In the genomic region with DNA sequence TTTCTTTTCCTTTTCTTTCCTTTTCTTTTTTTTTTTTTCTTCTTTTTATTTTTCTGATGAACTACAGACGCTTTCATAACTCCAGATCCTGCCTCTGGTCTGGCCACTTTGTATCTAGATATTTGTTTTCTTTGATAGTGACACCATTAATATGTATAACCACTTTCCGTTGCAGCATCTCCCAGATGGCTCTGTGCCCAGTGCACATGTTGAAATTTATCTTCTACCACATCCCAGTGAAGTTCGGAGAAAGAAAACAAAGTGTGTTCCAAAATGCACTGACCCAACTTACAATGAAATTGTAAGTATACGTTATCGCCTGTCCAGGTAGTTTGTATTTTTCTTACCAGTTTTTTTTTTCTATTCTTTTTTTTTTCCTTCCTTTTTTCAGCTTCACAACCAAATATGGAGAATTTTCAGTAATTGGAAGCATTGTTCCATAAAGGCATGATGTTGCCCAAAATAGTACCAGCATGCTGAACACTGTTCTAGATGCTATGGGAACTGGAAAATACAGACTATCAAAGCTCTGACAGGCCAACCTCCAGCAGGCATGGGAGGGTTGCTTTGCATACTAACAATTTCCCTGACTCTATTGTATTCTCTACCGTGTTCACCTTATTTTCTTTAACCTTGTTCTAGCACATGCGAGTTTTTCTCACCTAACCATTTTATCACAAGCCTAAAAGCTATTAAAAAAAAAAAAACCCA, we compare ENCODE assay signal across 21 mouse cellular contexts.
DNase-seq lines count a peak whose midpoint lies in the region; ATAC-seq and TF ChIP-seq lines count a peak whose summit lies in the region.
"Had no signal": no experiment of that assay in that cellular context is flagged by ENCODE, and none has a peak within 500 bp of the region (broad histone marks: within the 10 kb centered on the region; RNA-seq: fewer than 3 reads in every experiment).

No protein-coding gene starts in this region.

- H3K9me3 ChIP-seq in forebrain, postnatal 0 days (ENCODE audit: low read length) = no peaks in the 10 kb centered on the region
- H3K9me3 ChIP-seq in forebrain, embryonic 12.5 days = no peaks in the 10 kb centered on the region
- H3K9me3 ChIP-seq in heart, embryonic 12.5 days (replicated peaks) = no peaks in the 10 kb centered on the region
- H3K9me3 ChIP-seq: embryonic facial prominence, embryonic 15.5 days; forebrain, embryonic 10.5 days; hindbrain, embryonic 12.5 days; intestine, embryonic 15.5 days; limb, embryonic 12.5 days had no signal

- TF ChIP-seq POLR2A in lung, adult 2 months (IDR thresholded peaks at IDR 0.05; ENCODE audit: borderline replicate concordance, extremely low read depth, low read depth, low read length) = no peak

- no peak overlapping the region for H3K9ac ChIP-seq in forebrain, postnatal 0 days
- no peak overlapping the region for H3K9ac ChIP-seq in forebrain, embryonic 12.5 days
- H3K9ac ChIP-seq in heart, embryonic 12.5 days = no peak overlapping the region
- H3K9ac ChIP-seq: embryonic facial prominence, embryonic 15.5 days; hindbrain, embryonic 12.5 days; intestine, embryonic 15.5 days; limb, embryonic 12.5 days had no signal

- peak; percentile 80 for ATAC-seq in forebrain, postnatal 0 days
- ATAC-seq in forebrain, embryonic 12.5 days (ENCODE audit: low FRiP score) = no peak
- ATAC-seq in heart, embryonic 12.5 days (ENCODE audit: insufficient number of reproducible peaks, low FRiP score) = no peak
- ATAC-seq: activated CD4-positive, CD25-positive, alpha-beta regulatory T cell, adult 4 months; intestine, embryonic 15.5 days; midbrain, embryonic 16.5 days; Patski had no signal

- H3K4me1 ChIP-seq in forebrain, postnatal 0 days (ENCODE audit: insufficient read depth) = no peaks in the 10 kb centered on the region
- H3K4me1 ChIP-seq in forebrain, embryonic 12.5 days = no peaks in the 10 kb centered on the region
- H3K4me1 ChIP-seq in lung, adult 2 months (ENCODE audit: control insufficient read depth, insufficient read depth, low read length) = no peaks in the 10 kb centered on the region
- peaks cover 8% of the 10 kb centered on the region for H3K4me1 ChIP-seq in heart, embryonic 12.5 days (replicated peaks)
- H3K4me1 ChIP-seq: embryonic facial prominence, embryonic 15.5 days; forebrain, embryonic 10.5 days; hindbrain, embryonic 12.5 days; intestine, embryonic 15.5 days; limb, embryonic 12.5 days; megakaryocyte, embryonic 14.5 days had no signal

- no peaks in the 10 kb centered on the region for H3K36me3 ChIP-seq in forebrain, postnatal 0 days (ENCODE audit: insufficient read depth)
- H3K36me3 ChIP-seq in forebrain, embryonic 12.5 days (replicated peaks) = no peaks in the 10 kb centered on the region
- no peaks in the 10 kb centered on the region for H3K36me3 ChIP-seq in heart, embryonic 12.5 days
- H3K36me3 ChIP-seq: embryonic facial prominence, embryonic 15.5 days; forebrain, embryonic 10.5 days; hindbrain, embryonic 12.5 days; intestine, embryonic 15.5 days; limb, embryonic 12.5 days had no signal

- peak overlapping the region; percentile 54; the same call in 1 of the 2 replicates for H3K27ac ChIP-seq in forebrain, postnatal 0 days (ENCODE audit: low read depth, low read length)
- H3K27ac ChIP-seq in forebrain, embryonic 12.5 days = no peak overlapping the region
- H3K27ac ChIP-seq in layer of hippocampus, adult 2 months = peak overlapping the region; percentile 91
- no peak overlapping the region for H3K27ac ChIP-seq in heart, embryonic 12.5 days (ENCODE audit: poor library complexity, severe bottlenecking)
- H3K27ac ChIP-seq: embryonic facial prominence, embryonic 15.5 days; forebrain, embryonic 10.5 days; hindbrain, embryonic 12.5 days; intestine, embryonic 15.5 days; left cerebral cortex, adult 2 months; limb, embryonic 12.5 days had no signal

- H3K4me3 ChIP-seq in forebrain, postnatal 0 days (ENCODE audit: low read depth, low read length) = no peak overlapping the region
- no peak overlapping the region for H3K4me3 ChIP-seq in forebrain, embryonic 12.5 days (replicated peaks)
- H3K4me3 ChIP-seq in layer of hippocampus, adult 2 months = no peak overlapping the region
- no peak overlapping the region for H3K4me3 ChIP-seq in lung, adult 2 months (replicated peaks; ENCODE audit: extremely low read depth, low read depth, low read length)
- no peak overlapping the region for H3K4me3 ChIP-seq in heart, embryonic 12.5 days
- H3K4me3 ChIP-seq: embryonic facial prominence, embryonic 15.5 days; forebrain, embryonic 10.5 days; hindbrain, embryonic 12.5 days; intestine, embryonic 15.5 days; left cerebral cortex, adult 2 months; limb, embryonic 12.5 days; megakaryocyte, embryonic 14.5 days had no signal

- 54% methylated on average over 7 of the region's 7 CpGs for WGBS in forebrain, postnatal 0 days
- WGBS in forebrain, embryonic 12.5 days = 78% methylated on average over 7 of the region's 7 CpGs
- 51% methylated on average over 7 of the region's 7 CpGs for WGBS in lung, adult 2 months
- WGBS in heart, embryonic 12.5 days = 55% methylated on average over 7 of the region's 7 CpGs

- TF ChIP-seq CTCF in forebrain, postnatal 0 days (IDR thresholded peaks at IDR 0.05; ENCODE audit: low read depth) = no peak
- no peak for TF ChIP-seq CTCF in layer of hippocampus, adult 2 months (conservative IDR thresholded peaks at IDR 0.05)
- TF ChIP-seq CTCF in lung, adult 2 months (IDR thresholded peaks at IDR 0.05; ENCODE audit: insufficient read depth, low read length) = no peak

- H3K4me2 ChIP-seq in forebrain, postnatal 0 days (ENCODE audit: low read depth) = no peak overlapping the region
- no peak overlapping the region for H3K4me2 ChIP-seq in forebrain, embryonic 12.5 days
- H3K4me2 ChIP-seq in heart, embryonic 12.5 days = no peak overlapping the region
- H3K4me2 ChIP-seq: embryonic facial prominence, embryonic 15.5 days; hindbrain, embryonic 12.5 days; intestine, embryonic 15.5 days; limb, embryonic 12.5 days had no signal

- H3K27me3 ChIP-seq in forebrain, postnatal 0 days (ENCODE audit: insufficient read depth, low read length) = no peaks in the 10 kb centered on the region
- H3K27me3 ChIP-seq in forebrain, embryonic 12.5 days = no peaks in the 10 kb centered on the region
- no peaks in the 10 kb centered on the region for H3K27me3 ChIP-seq in heart, embryonic 12.5 days (replicated peaks)
- H3K27me3 ChIP-seq: embryonic facial prominence, embryonic 15.5 days; hindbrain, embryonic 12.5 days; intestine, embryonic 15.5 days; limb, embryonic 12.5 days; megakaryocyte, embryonic 14.5 days; Patski had no signal

- DNase-seq in forebrain, postnatal 0 days = peak; percentile 32
- DNase-seq in layer of hippocampus, adult 2 months (ENCODE audit: low spot score in 2 of 2) = no peak
- no peak for DNase-seq in layer of hippocampus, adult 8-10 months (ENCODE audit: low spot score in 2 of 2)
- DNase-seq in lung, postnatal 36 days = peak; percentile 9
- no peak for DNase-seq in lung, adult 2 months
- DNase-seq in adrenal gland, postnatal 25 days = peak; percentile 24
- DNase-seq: cerebellum, adult 18-20 months; gastrocnemius, postnatal 25 days; thymus, postnatal 36 days had no signal

Comparison
In these comparisons a context has a peak if more than half of its experiments do, and no peak if none do; other contexts are left out.
1. DNase-seq: peak in forebrain, postnatal 0 days (single experiment), lung, postnatal 36 days (single experiment) and adrenal gland, postnatal 25 days (single experiment); none in layer of hippocampus, adult 2 months (0 of 2), layer of hippocampus, adult 8-10 months (0 of 2) and lung, adult 2 months (single experiment).
2. H3K27ac ChIP-seq: peak in forebrain, postnatal 0 days (single experiment) and layer of hippocampus, adult 2 months (single experiment); none in forebrain, embryonic 12.5 days (single experiment) and heart, embryonic 12.5 days (single experiment).